8 mouse cellular contexts compared by ENCODE assay signal in genomic region chr6:85302326-85303055, GRCm38 (mm10). TPM values are rescaled to one million over a fixed set of nuclear protein-coding genes. Genes with fewer than 3 reads are reported as not detected.
DNase-seq lines count a peak whose midpoint lies in the region; ATAC-seq and TF ChIP-seq lines count a peak whose summit lies in the region.

No protein-coding gene starts in this region.

- 20% methylated on average over 3 of the region's 3 CpGs for WGBS in forebrain, embryonic 14.5 days
- 33% methylated on average over 3 of the region's 3 CpGs for WGBS in hindbrain, embryonic 14.5 days
- 54% methylated on average over 3 of the region's 3 CpGs for WGBS in midbrain, postnatal 0 days

- H3K36me3 ChIP-seq in forebrain, embryonic 14.5 days (ENCODE audit: control insufficient read depth, insufficient read depth, low read length) = no peaks in the 10 kb centered on the region
- H3K36me3 ChIP-seq in hindbrain, embryonic 14.5 days (replicated peaks; ENCODE audit: control insufficient read depth, insufficient read depth) = no peaks in the 10 kb centered on the region
- no peaks in the 10 kb centered on the region for H3K36me3 ChIP-seq in midbrain, postnatal 0 days (ENCODE audit: insufficient read depth, low read length)

- H3K4me3 ChIP-seq in forebrain, embryonic 14.5 days (ENCODE audit: low read depth, low read length) = no peak overlapping the region
- H3K4me3 ChIP-seq in hindbrain, embryonic 14.5 days (replicated peaks; ENCODE audit: low read length) = no peak overlapping the region
- H3K4me3 ChIP-seq in midbrain, postnatal 0 days (ENCODE audit: low read depth, low read length) = no peak overlapping the region

- peak; percentile 63 for DNase-seq in 3T3-L1 (ENCODE audit: low read depth, low spot score)
- peak; percentile 95 for DNase-seq in brain, embryonic 14.5 days (ENCODE audit: low read depth)
- DNase-seq in forebrain, embryonic 14.5 days (ENCODE audit: low spot score) = peak; percentile 93
- DNase-seq in hindbrain, embryonic 14.5 days (ENCODE audit: low spot score) = peak; percentile 79
- peak; percentile 63 to 65 for DNase-seq in layer of hippocampus, postnatal 36 days
- peak; percentile 95 for DNase-seq in midbrain, postnatal 0 days (ENCODE audit: low spot score)
- no peak for DNase-seq in thymus, postnatal 25 days
- no peak for DNase-seq in spleen, postnatal 14 days (ENCODE audit: low spot score in 2 of 2)

- no peaks in the 10 kb centered on the region for H3K9me3 ChIP-seq in forebrain, embryonic 14.5 days (replicated peaks; ENCODE audit: control insufficient read depth, low read length)
- H3K9me3 ChIP-seq in hindbrain, embryonic 14.5 days (ENCODE audit: control insufficient read depth, low read length) = no peaks in the 10 kb centered on the region
- H3K9me3 ChIP-seq in midbrain, postnatal 0 days (ENCODE audit: low read length) = no peaks in the 10 kb centered on the region

- no peak for TF ChIP-seq CTCF in brain, embryonic 14.5 days (IDR thresholded peaks at IDR 0.05; ENCODE audit: borderline replicate concordance, extremely low read depth, insufficient read depth, insufficient read length)
- TF ChIP-seq CTCF in midbrain, postnatal 0 days (IDR thresholded peaks at IDR 0.05) = no peak

- H3K27me3 ChIP-seq in forebrain, embryonic 14.5 days (replicated peaks; ENCODE audit: control insufficient read depth, insufficient read depth, low read length) = no peaks in the 10 kb centered on the region
- no peaks in the 10 kb centered on the region for H3K27me3 ChIP-seq in hindbrain, embryonic 14.5 days (ENCODE audit: control insufficient read depth, insufficient read depth, low read length)
- H3K27me3 ChIP-seq in midbrain, postnatal 0 days (ENCODE audit: insufficient read depth, low read length) = no peaks in the 10 kb centered on the region

- peaks cover 13% of the 10 kb centered on the region for H3K4me1 ChIP-seq in forebrain, embryonic 14.5 days (ENCODE audit: control insufficient read depth, insufficient read depth, low read length)
- peaks cover 9% of the 10 kb centered on the region; the same call in 1 of the 2 replicates for H3K4me1 ChIP-seq in hindbrain, embryonic 14.5 days (replicated peaks; ENCODE audit: control insufficient read depth, insufficient read depth, low read length)
- H3K4me1 ChIP-seq in midbrain, postnatal 0 days (ENCODE audit: insufficient read depth, low read length) = 0 out of 2 replicates have a peak, but pooled peaks cover 2% of the 10 kb centered on the region

- H3K4me2 ChIP-seq in forebrain, embryonic 14.5 days (ENCODE audit: low read length) = peak overlapping the region; percentile 20; the same call in 1 of the 2 replicates
- no peak overlapping the region for H3K4me2 ChIP-seq in hindbrain, embryonic 14.5 days (replicated peaks)
- no peak overlapping the region for H3K4me2 ChIP-seq in midbrain, postnatal 0 days (ENCODE audit: low read depth, low read length, poor library complexity, severe bottlenecking)

- peak overlapping the region; percentile 81 for H3K27ac ChIP-seq in forebrain, embryonic 14.5 days (ENCODE audit: low read depth, low read length)
- peak overlapping the region; percentile 80 for H3K27ac ChIP-seq in hindbrain, embryonic 14.5 days
- H3K27ac ChIP-seq in midbrain, postnatal 0 days (ENCODE audit: low read depth, low read length) = peak overlapping the region; percentile 72

- ATAC-seq in forebrain, embryonic 14.5 days = peak; percentile 87
- ATAC-seq in hindbrain, embryonic 14.5 days (ENCODE audit: low FRiP score) = peak; percentile 87
- ATAC-seq in midbrain, postnatal 0 days (ENCODE audit: low FRiP score) = peak; percentile 90

- no peak for TF ChIP-seq POLR2A in brain, embryonic 14.5 days (IDR thresholded peaks at IDR 0.05; ENCODE audit: borderline replicate concordance, extremely low read depth, insufficient read depth, insufficient read length, poor library complexity, severe bottlenecking)

- H3K9ac ChIP-seq in forebrain, embryonic 14.5 days (ENCODE audit: low read length) = no peak overlapping the region; the same call in 1 of the 2 replicates
- no peak overlapping the region for H3K9ac ChIP-seq in hindbrain, embryonic 14.5 days
- no peak overlapping the region for H3K9ac ChIP-seq in midbrain, postnatal 0 days (replicated peaks; ENCODE audit: low read length, poor library complexity, severe bottlenecking)

RNA-seq across cellular contexts. Expression of gene Sfxn5, which starts 30.7 kb away (rescaled TPM):
- polyA plus RNA-seq in brain, embryonic 14.5 days (2012; rRNA removed) = 15.1 and 17.5 TPM in 2 replicates
- 15.2 and 15.7 TPM in 2 replicates for polyA plus RNA-seq in forebrain, embryonic 14.5 days (2014; fragmentation: Nextera tagmentation; extraction: Ambion mirVana)
- polyA plus RNA-seq in hindbrain, embryonic 14.5 days (2014; fragmentation: Nextera tagmentation; extraction: Ambion mirVana) = 27.8 and 30.4 TPM in 2 replicates
- total RNA-seq in layer of hippocampus, postnatal 36 days (2021) = 100 to 1,000 TPM; 164 to 165 TPM
- 98.6 and 135 TPM in 2 replicates for total RNA-seq in midbrain, postnatal 0 days (2014; rRNA removed)
- polyA plus RNA-seq in midbrain, postnatal 0 days (2015; fragmentation: Nextera tagmentation; extraction: Ambion mirVana) = 76.1 and 76.3 TPM in 2 replicates

Comparison
In these comparisons a context has a peak if more than half of its experiments do, and no peak if none do; other contexts are left out.
1. DNase-seq: peak in 3T3-L1 (single experiment), brain, embryonic 14.5 days (single experiment), forebrain, embryonic 14.5 days (single experiment), hindbrain, embryonic 14.5 days (single experiment), layer of hippocampus, postnatal 36 days (2 of 2) and midbrain, postnatal 0 days (single experiment); none in thymus, postnatal 25 days (single experiment) and spleen, postnatal 14 days (0 of 2).
2. Peak in every context shown above with its lines, with median percentiles within 50 percentile points of each other: ATAC-seq and H3K27ac ChIP-seq.